Mouse (Mus musculus) heart, postnatal 10 days (tissue): ENCODE results near the gene Tmem184c. TPM values are rescaled to one million over a fixed set of nuclear protein-coding genes. Genes with fewer than 3 reads are reported as not detected.

ENCODE experiments used
- DNase-seq, 2 experiments: peaks; one replicate each; pipeline ENCODE4 v3.0.0; 2021
- intact Hi-C: fragments of 180-260 bp; cut with DNase I; formaldehyde crosslinking; loops from one replicate; pipeline ENCODE4 v1.15.1; 2025
- total RNA-seq, 2 experiments: library from RNA; stranded (reverse); gene quantifications; 2 replicates each; pipeline ENCODE4 v1.2.3; 2021

Tmem184c gene
- total RNA-seq, result 10 to 100 TPM; 16.1 to 20.3 TPM

DNA sequence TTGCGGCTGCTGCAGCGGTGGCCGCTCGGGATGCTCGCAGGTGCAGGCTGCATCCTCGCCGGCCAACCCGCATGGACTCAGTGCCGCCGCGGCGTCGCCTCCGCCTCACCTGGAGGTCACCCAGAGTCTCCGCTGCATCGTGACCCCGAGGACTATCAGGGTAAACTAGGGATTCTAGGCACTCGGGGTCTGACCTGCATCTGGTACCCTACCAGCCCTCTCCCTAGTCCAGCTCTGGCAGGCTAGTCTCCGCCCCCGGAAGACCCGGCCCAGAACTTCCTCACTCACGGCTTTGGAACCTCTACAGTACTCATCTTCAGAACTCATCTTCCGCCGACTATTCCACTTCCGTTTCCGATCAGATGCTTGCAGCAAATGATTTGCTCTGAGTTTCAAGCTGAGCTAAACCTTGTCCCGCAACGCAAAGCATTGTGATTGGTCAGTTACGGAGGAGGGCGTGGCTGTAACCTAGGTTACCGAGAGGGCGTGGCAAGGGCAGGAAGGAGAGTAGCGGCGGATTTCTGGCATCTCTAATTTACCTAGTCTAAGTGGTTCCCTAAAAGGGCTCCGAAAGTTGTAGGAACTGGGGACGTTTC is at the start of gene Tmem184c:
Tmem184c (minus strand) TSS at position 325 of the 596 bp plus-strand sequence.
- DNase-seq, result peak; percentile 99

DNA sequence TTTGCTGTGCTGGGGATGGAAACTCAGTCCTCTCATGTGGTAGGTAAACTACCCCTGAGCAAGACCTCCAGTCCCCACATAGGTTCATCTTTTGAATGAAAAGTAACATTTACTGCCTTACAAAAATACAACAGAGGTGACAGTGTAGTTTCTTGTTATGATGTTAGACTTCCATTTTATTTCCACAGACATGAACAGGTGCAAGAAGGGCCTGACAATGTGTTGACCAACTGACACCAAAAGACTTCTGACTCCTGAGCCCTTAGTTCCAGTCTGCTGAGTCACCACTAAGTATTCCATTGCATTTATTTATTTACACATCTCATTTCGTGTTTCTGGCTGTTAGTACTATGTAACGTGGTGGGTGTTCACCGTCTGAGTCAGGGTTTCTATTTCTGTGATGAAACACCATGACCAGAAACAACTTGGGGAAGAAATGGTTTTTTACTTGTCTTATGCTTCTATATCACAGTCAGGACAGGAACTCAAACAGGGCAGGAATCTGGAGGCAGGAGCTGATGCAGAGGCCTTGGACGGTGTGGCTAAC is 49.1 kb upstream of the Tmem184c start:
- no peak for DNase-seq
- intact Hi-C loops, result no loop called here

More for the DNA sequence above, at the start of gene Tmem184c:
- intact Hi-C loops, result no loop called here

DNA sequence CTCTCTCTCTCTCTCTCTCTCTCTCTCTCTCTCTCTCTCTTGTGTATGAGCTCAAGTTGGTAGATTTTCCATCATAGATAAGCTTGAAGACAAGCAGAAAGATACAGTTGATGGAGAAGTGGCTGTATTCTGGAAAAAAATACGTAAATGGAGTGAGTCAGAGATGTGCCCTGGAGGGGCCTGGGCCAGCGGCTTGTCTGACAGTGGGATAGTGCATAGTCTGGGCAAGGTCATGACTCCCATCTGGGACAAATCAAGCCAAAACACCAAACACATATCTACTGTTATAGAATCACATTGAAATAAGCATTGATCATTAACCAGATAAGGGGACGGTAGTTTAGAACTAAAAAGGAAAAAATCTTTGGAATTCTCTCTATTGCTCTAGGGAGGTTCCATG is 47.9 kb upstream of the Tmem184c start:
- DNase-seq, result no peak
- intact Hi-C loops, result no loop called here

DNA sequence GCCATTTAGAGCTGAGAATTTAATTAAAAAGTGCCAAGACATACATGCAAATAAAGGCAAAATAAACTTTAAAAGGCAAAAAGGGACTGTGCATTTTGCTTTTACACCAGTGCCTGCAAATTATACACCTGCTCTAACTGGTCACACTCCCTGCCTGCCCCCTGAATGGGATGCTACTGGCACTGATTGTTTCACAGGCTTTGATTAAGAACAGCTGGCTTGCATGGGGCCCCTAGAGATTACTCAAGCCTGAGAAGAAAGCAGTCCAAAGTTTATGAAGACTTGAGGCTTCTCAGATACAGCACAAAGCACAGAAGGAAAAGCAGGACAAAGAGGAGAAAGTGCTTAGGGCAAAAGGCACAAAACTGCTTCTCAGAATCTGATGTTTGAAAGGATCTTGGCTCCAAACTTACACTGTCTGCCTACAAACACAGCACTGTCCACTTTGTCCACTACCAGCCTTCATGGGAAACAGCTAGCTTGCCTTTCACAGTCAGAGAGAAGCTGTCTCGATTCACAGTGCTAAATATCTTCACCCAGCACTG is 40.2 kb upstream of the Tmem184c start:
- intact Hi-C loops, result no loop called here
- DNase-seq, result peak; percentile 14 to 27

DNA sequence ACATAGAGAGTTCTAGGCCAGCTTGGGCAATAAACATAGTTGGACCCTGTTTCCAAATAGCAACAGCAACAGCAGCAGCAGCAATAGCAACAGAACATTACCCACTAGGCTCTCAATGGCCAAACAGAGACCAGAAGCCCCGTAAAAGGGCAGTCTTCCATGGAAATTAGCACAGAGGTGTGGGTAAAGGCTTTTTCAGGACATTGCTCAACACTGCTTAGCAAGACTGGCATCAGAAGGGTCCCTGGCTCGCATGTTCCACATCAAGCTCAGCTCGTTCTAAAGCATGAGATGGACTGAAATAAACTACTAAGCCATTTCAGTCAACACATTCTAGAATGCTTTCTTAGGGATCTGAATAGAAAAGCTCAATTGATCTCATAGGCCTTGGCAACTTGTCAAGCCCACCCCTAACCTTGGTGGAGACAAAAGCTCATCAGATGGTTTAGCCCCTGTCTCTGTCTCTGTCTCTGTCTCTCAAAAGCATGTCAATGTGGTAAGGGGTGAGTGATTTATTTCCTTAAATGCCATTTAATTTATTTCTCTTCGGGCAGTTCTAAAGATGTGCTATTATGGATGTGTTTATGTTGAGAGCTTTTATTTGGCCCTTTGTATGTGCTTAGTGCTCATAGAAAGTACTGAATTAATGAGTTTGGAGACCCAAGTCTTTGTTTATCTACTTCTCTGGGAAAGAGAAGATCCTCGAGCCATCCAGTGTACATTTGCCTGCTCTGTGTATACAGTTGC is 29.8 kb upstream of the Tmem184c start:
- DNase-seq, result no peak
- intact Hi-C loops, result no loop called here

DNA sequence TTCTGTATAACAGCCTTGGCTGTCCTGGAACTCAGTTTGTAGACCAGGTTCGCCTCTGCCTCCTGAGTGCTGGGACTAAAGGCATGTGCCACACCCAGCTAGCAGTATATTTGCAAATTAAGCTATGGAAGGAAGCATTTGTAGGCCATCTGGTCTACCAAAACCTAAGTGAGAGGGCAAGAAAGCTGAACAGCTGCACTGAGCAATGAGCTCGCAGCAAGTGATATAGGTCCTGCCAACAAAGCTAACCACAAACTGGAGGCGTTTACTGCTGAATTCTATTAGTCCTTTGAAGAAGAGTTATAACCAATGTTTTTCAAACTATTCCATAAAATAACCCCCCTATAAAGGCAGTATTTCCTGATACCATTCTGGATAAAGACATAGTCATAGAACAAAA is 27.1 kb upstream of the Tmem184c start:
- no peak for DNase-seq
- intact Hi-C loops, result no loop called here

DNA sequence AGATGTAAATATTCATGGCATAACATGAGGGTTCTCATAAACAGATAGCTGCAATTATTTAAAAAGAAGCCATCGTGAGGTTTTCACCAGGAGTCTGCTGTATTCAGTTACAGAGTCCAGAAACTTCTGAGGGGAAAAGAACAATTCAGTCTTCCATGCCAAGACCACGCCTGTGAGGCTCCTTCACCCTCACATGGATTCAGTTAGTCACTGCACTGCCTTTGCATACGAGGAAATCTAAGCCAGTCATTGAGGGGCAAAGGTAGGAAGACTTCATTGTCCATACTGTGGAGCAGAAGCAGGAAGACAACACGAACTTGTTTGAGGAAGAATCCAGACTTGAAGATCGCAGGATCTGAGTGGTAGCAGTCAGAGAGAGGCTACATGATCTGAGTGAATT is 23.5 kb upstream of the Tmem184c start:
- intact Hi-C loops, result loop anchor here (5.0 kb wide), 3 partner anchors 303 to 568 kb away; no protein-coding TSS in a partner anchor
- no peak for DNase-seq

DNA sequence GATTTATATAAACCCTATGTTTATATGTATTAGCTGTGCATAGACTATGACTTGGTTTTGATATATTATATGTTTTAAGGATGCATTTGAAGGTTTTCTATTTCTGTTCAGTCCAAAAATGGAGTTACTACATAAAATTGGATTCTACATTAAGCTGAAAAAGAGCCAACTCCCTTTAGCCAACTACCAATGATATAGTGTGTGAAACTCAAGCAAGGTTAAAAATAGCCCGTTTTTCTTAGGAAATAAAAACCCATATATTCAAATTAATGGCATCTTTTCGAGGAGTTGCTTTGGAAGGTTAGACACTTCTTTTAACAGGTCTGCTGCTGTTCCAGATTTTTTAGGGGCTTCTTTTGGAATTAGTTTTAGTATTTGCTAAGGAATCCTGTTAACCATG is 22.7 kb upstream of the Tmem184c start:
- intact Hi-C loops, result loop anchor here (5.0 kb wide), 3 partner anchors 304 to 569 kb away; no protein-coding TSS in a partner anchor
- no peak for DNase-seq

DNA sequence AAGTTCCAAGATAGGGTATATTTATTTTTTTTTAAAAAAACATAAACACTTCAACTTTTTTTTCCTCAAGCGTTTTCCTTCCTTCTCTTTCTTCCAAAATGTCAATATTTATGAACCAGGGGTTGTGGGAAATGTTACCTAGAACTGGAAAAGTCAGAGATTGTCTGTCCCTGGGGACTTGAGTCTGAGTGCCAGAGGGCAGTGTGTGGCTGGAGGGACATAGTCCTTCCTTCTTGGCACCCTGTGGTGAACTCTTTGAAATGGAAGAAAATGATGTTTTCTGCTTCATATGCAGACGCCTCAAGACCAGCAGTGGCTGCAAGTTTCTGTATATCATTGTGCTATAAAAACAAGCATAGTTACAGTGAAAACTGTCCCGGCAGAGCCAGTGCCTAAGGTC is 20.2 kb upstream of the Tmem184c start:
- DNase-seq, result peak in 1 of 2 experiments; percentile 7
- intact Hi-C loops, result loop anchor here (1.0 to 5.0 kb wide), 5 partner anchors 94 to 572 kb away; partner anchors contain the start of gene Ednra

DNA sequence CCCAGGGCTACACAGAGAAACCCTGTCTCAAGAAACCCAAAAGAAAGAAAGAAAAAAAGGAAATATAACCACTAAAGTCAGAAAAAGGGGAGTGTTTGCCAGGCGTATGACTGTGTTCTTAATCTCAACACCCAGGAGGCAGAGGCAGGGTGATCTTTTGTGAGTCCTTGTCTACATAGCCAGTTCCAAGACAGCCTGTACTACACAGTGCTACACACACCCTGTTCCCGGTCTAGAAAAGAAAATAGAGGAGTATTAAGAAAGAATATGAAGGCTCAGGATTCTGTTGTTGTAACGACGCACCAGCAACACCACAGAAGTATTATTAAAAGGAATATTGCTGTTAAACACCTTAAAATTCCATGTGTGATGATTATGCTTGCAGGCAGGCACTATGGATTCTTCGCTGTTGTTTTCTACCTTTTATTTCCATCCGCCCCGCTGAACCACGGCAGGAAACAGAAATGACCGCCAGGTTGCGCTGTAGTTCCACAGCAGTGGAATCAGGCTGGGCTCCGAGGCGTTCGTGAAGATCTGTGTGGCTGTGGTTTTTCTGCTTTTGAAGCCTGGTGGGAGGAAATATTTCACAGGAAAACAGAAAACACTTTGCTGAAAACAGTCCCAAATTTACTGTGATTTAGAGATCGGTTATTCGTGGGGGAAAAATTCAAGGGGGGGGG is 19.5 kb upstream of the Tmem184c start:
- intact Hi-C loops, result loop anchor here (1.0 to 10.0 kb wide), 6 partner anchors 95 to 572 kb away; partner anchors contain the start of gene Ednra
- peak; percentile 86 to 92 for DNase-seq

DNA sequence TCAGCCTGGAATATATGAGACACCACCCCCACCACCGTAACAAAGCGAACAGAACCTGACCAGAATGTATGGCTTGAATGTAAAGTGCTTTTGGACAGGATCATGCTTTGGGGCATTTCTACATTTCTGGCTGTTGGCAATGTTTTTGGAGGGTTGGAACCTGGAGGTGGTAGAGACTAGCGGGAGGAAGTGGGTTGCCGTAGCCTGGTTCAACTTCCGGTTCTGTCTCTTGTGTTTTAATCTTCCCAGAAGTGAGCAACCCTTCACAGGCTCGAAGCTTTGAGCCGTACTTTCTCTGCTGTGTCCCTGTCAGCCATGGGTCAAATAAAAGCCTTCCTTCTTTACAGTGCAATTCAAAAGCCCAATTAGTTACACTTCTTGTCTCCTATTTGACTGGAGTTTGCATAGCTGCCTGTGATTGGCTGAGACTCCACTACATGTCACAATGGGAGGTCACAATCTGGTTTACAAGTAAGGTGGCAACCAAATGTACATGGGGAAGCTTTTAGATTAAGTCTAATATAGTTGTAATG is 13.2 kb upstream of the Tmem184c start:
- intact Hi-C loops, result loop anchor here (10.0 kb wide), 1 partner anchor 501 kb away; no protein-coding TSS in a partner anchor
- no peak for DNase-seq

DNA sequence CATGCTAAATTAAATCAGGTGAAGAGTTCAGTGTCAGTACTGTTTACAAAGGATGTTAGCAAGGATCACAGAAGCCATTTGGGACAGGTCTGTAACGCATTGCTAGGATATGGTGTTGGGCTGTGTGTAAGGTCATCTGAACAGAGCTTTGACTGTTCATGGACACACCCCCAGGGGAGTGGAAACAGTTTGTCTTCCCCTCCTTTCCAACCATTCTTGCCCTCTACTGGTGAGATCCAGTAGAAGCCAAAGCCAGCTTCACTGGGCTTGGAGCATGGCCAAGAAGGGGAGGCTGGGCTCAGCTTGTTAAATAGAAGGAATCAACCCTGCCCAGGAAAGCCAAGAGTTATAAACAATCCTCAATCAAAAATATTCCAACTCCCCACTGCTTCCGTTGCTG is 7.4 kb upstream of the Tmem184c start:
- DNase-seq, result peak; percentile 58 to 76
- intact Hi-C loops, result no loop called here

DNA sequence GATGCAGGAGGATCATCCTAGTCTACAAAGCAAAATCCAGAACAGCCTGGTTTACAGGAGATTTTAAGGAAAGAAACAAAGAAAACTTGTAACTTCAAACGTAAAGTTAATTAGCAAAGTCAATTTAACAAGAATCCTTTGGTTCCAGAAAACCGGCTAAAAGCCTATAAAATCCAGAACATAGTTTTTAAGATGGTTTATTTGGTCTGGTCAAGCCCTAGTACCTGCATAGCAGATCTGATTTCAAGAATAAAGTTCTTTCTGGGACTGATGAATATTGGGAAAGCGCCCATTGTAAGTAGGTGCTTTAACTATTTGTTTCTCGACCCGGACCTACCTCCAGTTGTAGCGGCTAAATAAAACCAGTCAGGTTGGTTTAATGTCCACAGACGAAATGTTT is 877 bp downstream of the Tmem184c start:
- no peak for DNase-seq
- intact Hi-C loops, result no loop called here

DNA sequence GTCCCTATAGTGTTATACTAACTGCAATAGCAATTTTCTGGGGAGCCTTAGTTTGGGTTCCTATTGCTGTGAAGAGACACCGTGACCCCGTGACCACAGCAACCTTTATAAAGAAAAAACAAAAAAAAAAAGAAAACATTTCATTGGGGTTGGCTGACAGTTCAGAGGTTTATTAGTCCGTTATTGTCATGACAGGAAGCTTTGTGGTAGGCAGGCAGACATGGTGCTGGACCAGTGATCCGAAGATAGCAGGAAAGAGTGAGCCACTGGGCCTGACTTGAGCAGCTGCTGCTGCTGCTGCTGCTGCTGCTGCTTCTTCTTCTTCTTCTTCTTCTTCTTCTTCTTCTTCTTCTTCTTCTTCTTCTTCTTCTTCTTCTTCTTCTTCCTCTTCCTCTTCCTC is 26.3 kb downstream of the Tmem184c start:
- no peak for DNase-seq
- intact Hi-C loops, result no loop called here

DNA sequence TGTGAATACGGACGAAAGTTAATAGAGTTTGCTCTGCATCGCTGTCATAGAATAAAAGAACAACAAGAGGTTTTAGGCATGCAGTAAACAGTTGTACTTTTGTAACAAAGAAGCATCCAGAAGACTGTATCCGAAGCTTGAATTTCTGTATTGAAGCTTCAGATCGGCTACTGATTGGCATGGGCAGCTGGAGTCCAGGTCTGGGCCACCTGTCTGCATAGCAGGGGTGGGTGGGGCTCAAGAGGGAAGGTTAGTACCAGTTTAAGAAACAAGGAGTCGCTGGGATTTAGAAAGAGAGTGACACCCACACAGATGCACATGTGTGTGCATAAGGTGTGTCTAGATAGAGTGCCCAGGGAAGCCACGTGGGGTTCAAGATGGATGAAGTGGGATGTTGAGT is 32.8 kb downstream of the Tmem184c start:
- DNase-seq, result no peak
- intact Hi-C loops, result no loop called here

DNA sequence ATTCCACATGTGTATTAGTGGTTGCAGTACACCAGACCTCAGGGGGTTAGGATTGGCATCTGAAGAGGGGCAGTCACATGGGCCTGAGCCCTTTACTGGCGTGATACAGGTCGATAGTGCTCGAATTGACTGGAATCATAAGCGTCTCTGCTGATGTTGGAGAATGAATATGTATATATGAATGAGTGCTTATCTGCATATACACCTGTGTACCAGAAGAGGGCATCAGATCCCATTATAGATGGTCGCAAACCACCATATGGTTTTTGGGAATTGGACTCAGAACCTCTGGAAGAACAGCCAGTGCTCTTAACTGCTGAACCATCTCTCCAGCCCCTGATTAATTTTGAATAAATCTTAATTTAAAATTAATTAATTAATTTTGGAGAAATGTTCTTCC is 36.3 kb downstream of the Tmem184c start:
- intact Hi-C loops, result no loop called here
- no peak for DNase-seq

DNA sequence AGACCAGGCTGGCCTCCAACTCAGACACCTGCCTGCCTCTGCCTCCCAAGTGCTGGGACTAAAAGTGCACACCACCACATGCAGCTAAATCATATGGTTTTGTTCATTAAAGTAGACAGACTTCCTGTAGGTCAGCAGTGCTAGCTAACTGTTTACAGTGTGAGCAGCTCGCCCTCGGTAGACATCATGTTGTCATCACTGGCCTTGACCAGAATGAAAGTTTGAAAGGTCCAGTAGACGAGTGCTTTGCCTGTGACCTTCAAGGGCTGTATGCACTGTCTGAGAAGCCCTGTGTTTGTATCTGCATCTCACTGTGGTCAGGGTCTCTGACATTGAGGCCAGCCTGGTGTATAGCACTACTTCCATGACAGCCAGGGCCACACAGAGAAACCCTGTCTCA is 49.1 kb downstream of the Tmem184c start:
- intact Hi-C loops, result no loop called here
- no peak for DNase-seq

DNA sequence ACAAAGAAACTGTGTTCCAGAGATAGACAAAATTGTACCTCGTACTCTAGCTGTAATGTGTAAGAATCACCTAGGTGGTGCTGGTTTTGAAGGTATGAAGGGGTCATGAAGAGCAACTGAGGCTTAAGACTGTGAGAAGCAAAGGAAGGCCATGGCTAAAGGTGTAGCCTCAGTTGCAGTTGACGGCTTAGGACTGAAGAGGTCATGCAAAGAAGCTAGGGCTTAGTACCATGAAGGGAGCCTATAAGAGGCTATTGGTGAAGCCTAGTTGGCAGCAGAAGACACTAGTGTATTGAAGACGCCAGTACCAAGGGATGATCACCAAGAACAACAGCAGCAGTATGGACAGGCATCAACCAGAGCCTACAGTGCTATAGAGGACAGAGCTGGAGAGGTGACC is 58.0 kb downstream of the Tmem184c start:
- no peak for DNase-seq
- intact Hi-C loops, result no loop called here

DNA sequence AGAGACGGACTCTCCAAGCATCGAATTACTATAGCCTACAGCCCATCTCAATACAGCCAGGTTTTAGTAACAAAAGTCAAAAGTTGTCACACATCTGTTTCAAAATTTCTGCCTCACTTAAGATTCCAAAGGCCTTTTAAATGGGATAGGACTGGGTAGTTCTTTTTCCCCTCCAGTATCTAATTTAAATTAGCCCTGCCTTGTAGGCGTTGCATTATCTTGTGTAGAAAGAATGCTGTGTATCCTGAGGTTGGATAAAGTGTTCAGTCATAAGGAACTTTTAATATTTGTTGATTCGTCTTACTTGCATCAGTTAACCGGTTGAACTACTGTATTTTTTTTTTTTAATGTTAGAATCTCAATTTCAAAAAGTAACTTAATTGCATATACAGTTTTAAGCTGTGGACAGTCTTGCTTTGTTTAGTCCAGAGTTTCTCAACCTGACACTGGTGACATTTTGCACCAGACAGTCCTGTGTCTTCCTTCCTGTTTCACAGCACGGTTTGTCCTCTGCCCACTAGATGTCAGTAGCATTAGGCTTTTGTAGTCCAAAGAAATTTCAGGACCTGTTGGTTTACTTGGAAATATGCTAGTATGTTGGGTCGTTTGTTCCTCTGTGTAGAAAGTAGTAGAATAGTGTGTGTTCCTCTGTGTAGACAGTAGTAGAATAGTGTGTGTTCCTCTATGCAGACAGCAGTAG is 60.5 kb downstream of the Tmem184c start:
- DNase-seq, result peak; percentile 54 to 71

DNA sequence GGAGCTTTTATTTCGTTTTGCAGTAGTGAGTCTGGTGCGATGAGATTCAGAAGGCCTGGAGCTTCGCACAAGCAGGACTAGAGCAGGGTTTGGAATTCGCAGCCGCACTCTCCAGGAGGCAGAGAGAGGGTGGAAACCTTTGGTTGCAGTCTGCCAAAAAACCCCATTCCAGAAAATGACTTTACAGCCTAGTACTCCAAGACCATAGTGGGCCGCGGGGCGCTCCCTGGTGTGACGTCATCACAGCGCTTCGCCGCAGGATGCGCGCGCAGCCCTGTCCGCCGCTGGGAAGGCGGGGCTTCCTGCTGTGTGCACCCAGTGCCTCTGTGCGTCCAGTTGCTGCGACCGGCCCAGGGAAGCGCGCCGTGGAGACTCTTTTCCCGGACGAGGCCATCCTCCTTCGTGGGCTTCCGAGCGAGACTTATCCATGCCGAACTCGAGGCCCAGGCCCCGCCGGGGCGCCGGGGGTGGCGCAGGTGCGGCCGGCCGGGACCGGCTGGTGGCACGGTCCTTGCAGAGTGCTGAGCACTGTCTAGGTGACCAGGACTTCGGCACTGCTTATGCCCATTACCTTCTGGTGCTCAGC is 61.3 kb downstream of the Tmem184c start, which contains the start of gene Prmt9:
Prmt9 (plus strand) TSS at position 277 of the 586 bp plus-strand sequence.
- peak; percentile 96 to 97 for DNase-seq
- intact Hi-C loops, result no loop called here

More for the DNA sequence above, 60.5 kb downstream of the Tmem184c start:
- intact Hi-C loops, result no loop called here
